Mouse (Mus musculus) spleen, embryonic (tissue): ENCODE measurements around the gene Tsen54.
"Not testable (repeated sequence)": the region's sequence is repeated elsewhere in the genome, so short reads cannot be mapped to it uniquely, and the experiment has no call there.

ENCODE experiments used
- CTCF ChIA-PET: fragments of 350-600 bp; sonication (Branson Sonifier 250); formaldehyde crosslinking; loops from one replicate; lab custom pipeline; 2022; lab: Charles Lee

The Tsen54 gene

GRCm38 (mm10) chr11:115857146-115857545 lies 42.6 kb downstream of the Tsen54 start:
- CTCF ChIA-PET, result not testable (repeated sequence)

GRCm38 (mm10) chr11:115857936-115858335 lies 43.4 kb downstream of the Tsen54 start:
- CTCF ChIA-PET, result no interaction called here

- CTCF ChIA-PET, result interaction anchor here (0.5 kb wide), 1 partner anchor 440 kb away, joined by 4 read pairs; no protein-coding TSS in a partner anchor
These were observed 43.8 kb downstream of the Tsen54 start, which contains the start of gene Myo15b for GRCm38 (mm10) chr11:115858354-115858753. Gene Myo15b, plus strand, starts transcription at chr11:115858406.

GRCm38 (mm10) chr11:115859143-115859945 lies 44.8 kb downstream of the Tsen54 start:
- CTCF ChIA-PET, result interaction anchor here (1.6 kb wide), 1 partner anchor 137 kb away, joined by 9 read pairs; no protein-coding TSS in a partner anchor

- CTCF ChIA-PET, result no interaction called here
These were observed 49.4 kb downstream of the Tsen54 start for GRCm38 (mm10) chr11:115863895-115864294.

- CTCF ChIA-PET, result interaction anchor here (0.6 kb wide), 1 partner anchor 259 kb away, joined by 3 read pairs; no protein-coding TSS in a partner anchor
These were observed 54.9 kb downstream of the Tsen54 start for GRCm38 (mm10) chr11:115869393-115869792.

- CTCF ChIA-PET, result no interaction called here
These were observed 57.9 kb downstream of the Tsen54 start for GRCm38 (mm10) chr11:115872437-115872836.
